Mouse (Mus musculus): ENCODE measurements at regions not wholly inside any gene's neighbourhood (a gene's known extent, or its start where the extent isn't known, plus 50 kb on each side); places are given as distances from the start of the nearest gene placed in this dataset.

- TF ChIP-seq POLR2A (IDR thresholded peaks at IDR 0.05; ENCODE audit: insufficient read depth, low read depth, low read length) (no peak), CTCF (IDR thresholded peaks at IDR 0.05; ENCODE audit: insufficient read depth, low read depth, low read length) (no peak)
These were observed 59.7 kb upstream of the Abca1 start for GRCm38 (mm10) chr4:53219351-53219750.

Data from olfactory bulb, adult 2 months (tissue).